Mouse (Mus musculus) heart, adult 18-20 months (tissue): ENCODE measurements around the gene Fam196b. TPM values are rescaled to one million over a fixed set of nuclear protein-coding genes. Genes with fewer than 3 reads are reported as not detected.

Source experiments
- DNase-seq, 2 experiments: peaks; one replicate each; pipeline ENCODE4 v3.0.0; 2021 to 2022; ENCODE audit warnings: mixed read lengths in 1 of 2
- total RNA-seq, 2 experiments: library from RNA; stranded (reverse); gene quantifications; 2 replicates each; pipeline ENCODE4 v1.2.3; 2021

The Fam196b gene
- total RNA-seq, 2 experiments from 2014 or later: not detected

DNA sequence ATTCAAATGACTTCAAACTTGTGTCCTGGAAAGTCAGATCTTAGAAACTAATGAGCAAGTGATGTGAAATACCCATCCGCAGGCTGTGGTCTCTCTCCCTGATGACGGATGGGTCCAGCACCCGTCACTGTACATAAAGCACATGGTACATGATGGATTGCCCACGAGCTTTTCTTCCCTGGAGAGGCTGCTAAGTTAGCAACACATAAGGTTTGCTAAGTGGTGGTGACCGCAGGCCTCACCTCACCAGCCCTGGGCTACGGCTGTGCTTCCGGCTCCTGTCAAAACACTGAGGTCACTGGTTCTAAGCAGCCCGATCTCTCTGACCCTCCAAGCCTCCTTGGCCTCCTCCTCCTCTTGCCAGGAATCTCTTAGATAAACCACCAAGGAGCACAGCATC is 91.7 kb downstream of the Fam196b start:
- no peak for DNase-seq

GRCm38 (mm10) chr11:34406850-34407249 is 92.2 kb downstream of the Fam196b start:
- no peak for DNase-seq

- no peak for DNase-seq
Observed at GRCm38 (mm10) chr11:34415884-34416618, 101.4 kb downstream of the Fam196b start.

GRCm38 (mm10) chr11:34416619-34416979 is 102.0 kb downstream of the Fam196b start:
- peak in 1 of 2 experiments; percentile 34 for DNase-seq

DNA sequence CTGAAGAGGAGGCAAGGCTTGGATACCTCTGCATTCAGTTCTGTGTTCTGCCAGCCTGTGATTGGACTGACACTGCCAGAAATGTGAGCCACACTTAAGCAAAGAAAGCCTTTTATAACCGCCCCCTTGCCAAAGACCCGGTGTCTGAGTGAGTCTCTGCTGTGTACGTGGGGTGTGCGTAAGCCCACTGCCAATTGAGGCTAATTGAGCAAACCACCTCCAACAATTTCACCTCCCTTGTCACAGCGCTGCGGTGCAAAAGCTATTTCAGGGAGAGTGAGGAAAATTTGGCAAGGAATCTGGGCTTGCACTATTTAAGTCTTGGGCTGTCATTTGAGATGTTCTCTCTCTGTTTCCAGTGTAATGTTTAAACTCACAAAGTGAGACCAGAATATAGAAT is 106.4 kb downstream of the Fam196b start:
- DNase-seq: no peak

DNA sequence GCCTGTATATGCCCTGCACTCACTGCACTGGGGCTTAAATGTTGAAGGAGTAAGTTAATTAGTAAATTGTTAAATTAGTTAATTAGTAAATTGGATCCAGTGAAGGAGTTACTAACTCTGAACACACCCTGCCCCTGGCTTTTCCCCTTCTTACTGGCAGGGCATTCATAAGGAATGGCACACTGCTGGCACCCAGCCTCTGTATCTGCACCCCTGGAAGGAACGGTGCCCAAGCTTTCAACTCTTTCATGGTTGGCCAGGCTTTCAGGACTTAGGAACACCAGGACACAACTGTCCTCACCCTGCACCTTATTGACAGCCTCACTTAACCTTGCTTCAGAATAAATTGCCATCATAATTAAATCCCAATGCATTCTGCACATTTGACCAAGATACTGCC is 109.9 kb downstream of the Fam196b start:
- DNase-seq: no peak

- no peak for DNase-seq
Observed at GRCm38 (mm10) chr11:34427212-34427611, 112.6 kb downstream of the Fam196b start.

DNA sequence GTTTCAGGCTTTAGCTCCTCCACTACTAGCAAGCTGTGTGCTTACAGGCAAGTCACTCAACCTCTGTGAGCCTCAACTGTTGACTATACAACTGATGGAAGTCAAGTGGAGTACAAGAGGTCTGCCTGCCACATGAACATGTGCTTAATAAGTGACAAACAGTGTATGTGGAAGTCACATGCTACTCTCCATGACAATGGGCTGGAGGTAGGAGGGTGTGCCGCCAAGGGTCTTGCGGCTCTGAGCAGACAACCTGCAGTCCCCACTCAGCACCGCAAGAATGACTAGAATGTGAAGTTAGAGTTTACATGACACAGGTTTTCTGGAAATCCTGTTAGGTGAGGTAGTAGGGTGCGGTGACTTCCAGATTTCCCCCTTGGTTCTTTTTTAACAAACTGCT is 116.3 kb downstream of the Fam196b start:
- DNase-seq: no peak

- DNase-seq: no peak
Observed at GRCm38 (mm10) chr11:34431371-34431770, 116.7 kb downstream of the Fam196b start.

- no peak for DNase-seq
Observed at GRCm38 (mm10) chr11:34431978-34432377, 117.4 kb downstream of the Fam196b start.

DNA sequence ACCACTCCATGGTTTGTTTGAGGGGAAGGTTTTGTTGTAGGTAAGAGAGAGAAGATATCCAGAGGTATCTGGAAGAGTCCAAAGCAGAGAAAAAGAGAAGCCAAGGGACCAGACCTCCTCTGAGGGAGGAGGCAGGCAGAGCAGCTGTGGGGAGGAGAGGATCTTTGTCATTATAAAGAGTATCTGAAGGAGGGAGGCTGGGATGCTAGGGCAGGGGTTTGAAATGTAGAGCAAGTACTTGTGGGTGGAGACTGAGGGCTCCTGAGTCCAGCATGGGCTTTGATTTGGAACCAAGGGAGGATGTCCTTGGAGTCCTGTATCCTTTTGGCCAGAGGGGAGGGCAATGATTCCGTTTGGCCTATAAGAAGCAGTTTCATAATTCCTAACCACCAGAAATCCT is 122.8 kb downstream of the Fam196b start:
- DNase-seq: no peak

DNA sequence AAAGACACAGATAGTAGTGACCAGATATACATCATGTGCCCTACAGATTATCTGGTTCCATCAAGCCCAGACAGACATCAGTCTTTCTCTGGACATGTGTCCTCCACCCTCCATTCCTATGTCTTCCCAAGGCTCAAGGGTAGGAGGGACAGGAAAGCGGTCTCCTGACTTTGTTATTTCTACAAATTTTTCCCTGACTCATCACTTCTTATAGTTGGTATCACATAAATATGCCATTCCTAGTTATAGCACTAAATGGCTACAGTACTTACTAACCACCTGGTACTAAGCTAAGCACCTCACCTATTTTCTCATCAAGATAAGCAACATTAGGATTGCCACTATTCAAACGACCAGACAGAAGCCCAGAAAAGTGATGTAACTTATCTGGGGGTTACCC is 123.8 kb downstream of the Fam196b start:
- DNase-seq: no peak

GRCm38 (mm10) chr11:34447891-34448290 is 133.3 kb downstream of the Fam196b start:
- DNase-seq: peak in 1 of 2 experiments; percentile 37

DNA sequence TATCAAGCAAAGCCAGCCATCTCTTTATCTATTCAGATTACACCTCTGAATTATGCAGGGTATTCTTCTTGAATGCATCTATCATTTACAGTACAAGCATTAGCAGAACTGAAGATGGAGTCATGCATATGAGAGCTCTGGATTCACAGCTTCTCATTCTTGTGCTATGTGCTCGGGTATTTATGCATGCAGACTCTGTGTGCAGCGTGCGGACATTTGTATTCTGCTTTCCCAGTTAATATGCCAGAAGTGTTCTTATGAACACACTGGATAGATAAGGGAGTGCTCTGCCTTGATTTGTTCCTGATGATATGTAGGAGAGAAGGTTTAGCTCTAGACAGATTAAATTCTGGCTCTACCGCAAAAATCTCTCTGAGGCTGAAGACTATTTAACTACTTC is 135.3 kb downstream of the Fam196b start:
- DNase-seq: no peak

DNA sequence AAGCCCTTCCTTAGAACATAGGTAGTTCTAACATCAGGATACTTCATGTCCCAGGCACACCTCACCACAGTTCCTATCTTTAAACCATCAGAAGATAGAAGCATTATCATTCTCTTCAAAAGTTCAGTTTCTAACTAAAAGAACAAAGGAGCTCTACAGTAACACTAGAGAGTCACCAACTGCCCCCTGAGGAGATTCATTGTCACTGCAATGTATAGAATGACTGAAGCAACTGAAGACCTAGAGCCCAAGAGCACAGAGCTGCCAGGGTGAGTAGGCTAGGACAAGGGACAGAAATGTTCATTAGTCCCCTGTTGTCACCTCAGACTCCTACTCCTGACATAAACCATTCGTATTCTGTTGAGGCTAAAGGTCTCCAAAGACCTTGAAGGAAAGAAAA is 152.4 kb downstream of the Fam196b start:
- no peak for DNase-seq

DNA sequence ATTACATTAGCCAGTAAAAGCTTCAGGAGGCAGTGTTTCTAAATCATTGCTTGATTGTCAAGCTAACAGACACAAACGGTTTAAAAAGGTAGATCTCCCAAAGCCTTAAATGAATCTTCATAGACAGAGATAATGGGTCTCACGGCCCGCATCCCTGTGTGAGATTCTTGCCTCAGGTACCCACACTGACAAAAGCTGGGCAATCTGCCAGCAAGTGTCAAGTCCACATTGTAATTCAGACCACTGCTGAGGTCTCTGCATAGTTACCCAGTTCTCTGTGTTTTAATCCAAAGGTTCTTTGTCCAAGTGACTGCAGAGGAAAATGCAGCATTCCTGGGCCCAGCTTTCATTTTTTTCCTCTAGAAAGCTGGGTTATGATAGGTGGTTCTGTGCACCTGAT is 153.9 kb downstream of the Fam196b start:
- no peak for DNase-seq

- DNase-seq: no peak
Observed at GRCm38 (mm10) chr11:34469792-34470191, 155.2 kb downstream of the Fam196b start.

Other genes starting within 250 kb of the Fam196b start
- not detected for gene 4930469K13Rik, start 216.3 kb upstream of the Fam196b start, total RNA-seq
- not detected for gene Foxi1, start 106.7 kb upstream of the Fam196b start, total RNA-seq